Mouse (Mus musculus): Measurements from ENCODE around the gene Nacad.

Nacad gene

GRCm38 (mm10) chr11:6603224-6603623 is 2.6 kb downstream of the Nacad start:
- no peak for DNase-seq

GRCm38 (mm10) chr11:6602662-6603061 is 3.2 kb downstream of the Nacad start:
- no peak for DNase-seq

GRCm38 (mm10) chr11:6601649-6602480 is 4.0 kb downstream of the Nacad start:
- DNase-seq = no peak

- DNase-seq = no peak
Observed at GRCm38 (mm10) chr11:6600284-6600944, 5.4 kb downstream of the Nacad start.

GRCm38 (mm10) chr11:6599831-6600230 is 6.0 kb downstream of the Nacad start:
- no peak for DNase-seq

GRCm38 (mm10) chr11:6599011-6599681 is 6.7 kb downstream of the Nacad start:
- DNase-seq = no peak

GRCm38 (mm10) chr11:6598191-6598889 is 7.5 kb downstream of the Nacad start:
- no peak for DNase-seq

GRCm38 (mm10) chr11:6597523-6597922 is 8.3 kb downstream of the Nacad start:
- no peak for DNase-seq

GRCm38 (mm10) chr11:6596616-6597015 is 9.2 kb downstream of the Nacad start:
- no peak for DNase-seq

GRCm38 (mm10) chr11:6596205-6596604 is 9.6 kb downstream of the Nacad start:
- DNase-seq = no peak

GRCm38 (mm10) chr11:6595339-6595738 is 10.5 kb downstream of the Nacad start:
- DNase-seq = no peak

GRCm38 (mm10) chr11:6594845-6595244 is 11.0 kb downstream of the Nacad start:
- no peak for DNase-seq

- no peak for DNase-seq
Observed at GRCm38 (mm10) chr11:6593406-6593805, 12.4 kb downstream of the Nacad start.

GRCm38 (mm10) chr11:6590933-6591675 is 14.7 kb downstream of the Nacad start:
- DNase-seq = no peak

- DNase-seq = no peak
Observed at GRCm38 (mm10) chr11:6589838-6590237, 16.0 kb downstream of the Nacad start.

- no peak for DNase-seq
Observed at GRCm38 (mm10) chr11:6588295-6588694, 17.6 kb downstream of the Nacad start.

- no peak for DNase-seq
Observed at GRCm38 (mm10) chr11:6587249-6587940, 18.5 kb downstream of the Nacad start.

GRCm38 (mm10) chr11:6586660-6587059 is 19.2 kb downstream of the Nacad start:
- DNase-seq = no peak

- no peak for DNase-seq
Observed at GRCm38 (mm10) chr11:6585748-6586147, 20.1 kb downstream of the Nacad start.

- DNase-seq = no peak
Observed at GRCm38 (mm10) chr11:6581560-6581959, 24.3 kb downstream of the Nacad start.

- DNase-seq = no peak
Observed at GRCm38 (mm10) chr11:6580065-6580750, 25.6 kb downstream of the Nacad start.

All from thymus, postnatal 25 days (tissue).